Mouse (Mus musculus): Measurements from ENCODE around the gene Apopt1. TPM values are rescaled to one million over a fixed set of nuclear protein-coding genes. Genes with fewer than 3 reads are reported as not detected.

Gene Apopt1
- total RNA-seq, 2 experiments from 2014 or later: 36.2 to 38.8 TPM

DNA sequence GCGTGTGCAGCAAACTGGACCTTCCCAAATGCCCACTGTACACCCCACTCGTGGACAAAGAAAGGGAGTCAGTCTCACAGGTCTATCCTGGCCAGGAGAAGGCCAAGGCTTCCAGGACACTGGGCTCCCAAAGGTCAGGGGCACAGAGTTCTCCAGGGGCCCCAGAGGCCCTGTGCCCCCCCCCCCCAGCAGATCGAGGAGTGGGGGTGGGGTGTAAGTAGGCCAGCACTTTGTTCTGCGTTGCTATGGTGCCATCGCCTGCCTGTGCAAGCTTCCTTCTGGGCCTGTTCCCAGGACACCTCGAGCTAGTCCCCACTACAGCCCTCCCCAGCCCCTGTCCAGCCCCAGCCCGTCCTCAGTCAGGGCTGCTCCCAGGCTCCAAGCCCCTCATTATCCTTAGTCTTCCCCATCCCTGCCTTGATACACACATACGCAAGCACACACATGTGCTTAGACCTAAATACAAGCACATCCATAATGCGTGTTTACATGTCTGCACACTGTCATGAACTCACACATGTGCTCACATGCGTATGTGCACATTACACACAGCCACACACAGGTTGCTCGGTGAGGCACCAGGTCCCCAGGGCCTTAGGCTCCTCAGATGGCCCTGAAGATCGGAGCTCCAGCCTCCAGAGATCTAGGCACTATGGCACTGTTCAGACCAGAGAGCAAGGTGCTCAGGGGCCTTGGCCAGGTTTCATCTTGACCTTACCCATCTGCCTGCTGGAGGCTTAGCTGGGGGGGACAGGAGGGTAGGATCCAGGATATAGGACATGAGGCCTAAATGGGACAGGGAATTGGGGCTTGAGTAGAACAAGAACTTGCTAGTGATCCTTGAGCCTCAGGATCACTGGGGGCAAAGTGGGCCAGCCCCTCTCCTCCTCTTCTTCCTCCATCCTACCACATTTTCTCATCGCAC lies 17.9 kb upstream of the Apopt1 start:
- no peak for TF ChIP-seq CTCF (IDR thresholded peaks at IDR 0.05)
- intact Hi-C loops (cut with DNase I): loop anchor here (1.0 kb wide), 1 partner anchor 23 kb away; the partner anchor contains the start of gene Ckb
- Histone ChIP-seq H3K27ac (peak overlapping the region; percentile 91), H3K4me3 (no peak overlapping the region)
- DNase-seq (ENCODE audit: extremely low spot score in 1 of 2, low spot score in 2 of 2): peak in 1 of 2 experiments; percentile 61

DNA sequence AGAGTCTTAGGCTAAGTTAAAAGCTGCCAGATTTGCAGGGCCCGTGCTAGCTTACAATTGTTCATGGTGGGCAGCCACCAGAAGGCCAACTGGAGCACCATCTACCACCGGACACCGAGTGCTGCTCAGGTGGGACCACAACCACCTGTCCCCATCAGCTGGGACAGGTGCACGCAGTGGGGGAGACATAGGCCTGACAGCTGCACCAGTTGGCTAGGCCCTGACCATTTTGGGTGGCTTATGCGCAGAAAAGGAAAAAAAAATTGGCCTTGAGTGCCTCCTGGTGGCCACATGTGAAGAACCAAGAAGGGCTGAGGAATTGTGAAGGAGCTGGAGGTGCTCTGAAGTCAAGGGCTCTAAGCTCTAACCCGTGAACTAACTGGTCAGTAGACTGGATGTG lies 16.8 kb upstream of the Apopt1 start:
- Histone ChIP-seq H3K27ac (peak overlapping the region; percentile 91), H3K4me3 (no peak overlapping the region)
- DNase-seq (ENCODE audit: extremely low spot score in 1 of 2, low spot score in 2 of 2): peak; percentile 76 to 77
- intact Hi-C loops (cut with DNase I): loop anchor here (1.0 kb wide), 2 partner anchors 28 to 43 kb away; no protein-coding TSS in a partner anchor
- TF ChIP-seq CTCF (IDR thresholded peaks at IDR 0.05): peak; percentile 79

- no peak for DNase-seq (ENCODE audit: extremely low spot score in 1 of 2, low spot score in 2 of 2)
- peak overlapping the region; percentile 83 for H3K27ac ChIP-seq
- no peak for TF ChIP-seq CTCF (IDR thresholded peaks at IDR 0.05)
- no peak overlapping the region for H3K4me3 ChIP-seq
- intact Hi-C loops (cut with DNase I): no loop called here
Observed at GRCm38 (mm10) chr12:111697708-111698107, 15.4 kb upstream of the Apopt1 start.

- no peak for DNase-seq (ENCODE audit: extremely low spot score in 1 of 2, low spot score in 2 of 2)
- no peak for TF ChIP-seq CTCF (IDR thresholded peaks at IDR 0.05)
- Histone ChIP-seq H3K27ac (peak overlapping the region; percentile 83), H3K4me3 (no peak overlapping the region)
- intact Hi-C loops (cut with DNase I): no loop called here
Observed at GRCm38 (mm10) chr12:111698346-111698913, 14.6 kb upstream of the Apopt1 start.

- no peak for DNase-seq (ENCODE audit: extremely low spot score in 1 of 2, low spot score in 2 of 2)
- no peak for TF ChIP-seq CTCF (IDR thresholded peaks at IDR 0.05)
- Histone ChIP-seq H3K4me3 (no peak overlapping the region), H3K27ac (peak overlapping the region; percentile 83)
- intact Hi-C loops (cut with DNase I): no loop called here
Observed at GRCm38 (mm10) chr12:111699542-111699941, 13.5 kb upstream of the Apopt1 start.

DNA sequence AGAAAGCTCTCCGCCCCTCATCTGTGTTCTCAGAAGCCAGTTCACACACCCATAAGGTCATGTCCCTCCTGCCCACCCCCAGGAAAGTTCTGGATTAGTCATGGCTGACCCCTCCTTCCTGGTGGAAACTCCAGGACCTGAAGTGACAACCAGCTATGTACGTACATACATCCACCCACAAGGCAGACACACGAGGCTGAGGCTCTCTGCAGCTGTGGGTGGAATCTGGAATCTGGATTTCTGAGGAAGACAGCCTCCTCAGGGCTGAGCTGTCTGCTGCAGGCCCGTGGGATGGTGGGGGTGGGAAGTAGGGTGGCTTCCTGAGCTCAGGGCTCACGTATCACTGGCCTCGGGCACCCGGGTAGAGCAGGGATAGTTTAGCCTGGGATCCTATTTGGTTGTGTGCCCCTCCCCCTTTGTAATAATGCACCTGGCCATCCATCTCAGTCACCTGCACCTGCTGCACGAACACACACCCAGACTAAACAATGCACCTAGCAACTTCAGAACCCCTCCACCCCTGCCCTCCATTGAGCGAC lies 12.1 kb upstream of the Apopt1 start:
- intact Hi-C loops (cut with DNase I): no loop called here
- peak in 1 of 2 experiments; percentile 60 for DNase-seq (ENCODE audit: extremely low spot score in 1 of 2, low spot score in 2 of 2)
- peak overlapping the region; percentile 82 for H3K27ac ChIP-seq
- no peak for TF ChIP-seq CTCF (IDR thresholded peaks at IDR 0.05)
- no peak overlapping the region for H3K4me3 ChIP-seq

DNA sequence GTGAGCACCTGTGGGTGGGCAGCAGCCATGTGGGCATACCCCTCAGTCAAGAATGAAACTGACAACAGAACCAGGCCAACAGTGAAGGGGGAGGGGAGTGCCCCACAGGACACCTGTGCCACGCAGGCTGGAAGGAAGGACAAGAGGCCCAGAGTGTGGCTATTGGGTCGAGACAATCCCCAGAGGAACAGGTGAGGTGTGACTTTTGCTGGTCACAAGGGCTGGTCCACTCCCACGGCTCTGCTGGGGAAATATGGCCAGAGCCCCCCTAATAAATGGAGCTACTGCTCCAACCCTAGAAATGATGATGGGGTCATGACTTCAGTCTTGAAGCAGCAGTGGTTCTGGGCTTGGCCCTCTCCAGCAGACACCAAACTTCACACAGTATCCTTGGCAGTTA lies 9.8 kb upstream of the Apopt1 start:
- Histone ChIP-seq H3K4me3 (no peak overlapping the region), H3K27ac (no peak overlapping the region)
- TF ChIP-seq CTCF (IDR thresholded peaks at IDR 0.05): no peak
- no peak for DNase-seq (ENCODE audit: extremely low spot score in 1 of 2, low spot score in 2 of 2)
- intact Hi-C loops (cut with DNase I): no loop called here

GRCm38 (mm10) chr12:111704609-111705008 lies 8.5 kb upstream of the Apopt1 start:
- no peak for TF ChIP-seq CTCF (IDR thresholded peaks at IDR 0.05)
- intact Hi-C loops (cut with DNase I): no loop called here
- no peak for DNase-seq (ENCODE audit: extremely low spot score in 1 of 2, low spot score in 2 of 2)
- H3K27ac ChIP-seq: peak overlapping the region; percentile 73
- no peak overlapping the region for H3K4me3 ChIP-seq

GRCm38 (mm10) chr12:111705186-111705973 lies 7.7 kb upstream of the Apopt1 start:
- no peak overlapping the region for H3K4me3 ChIP-seq
- intact Hi-C loops (cut with DNase I): no loop called here
- H3K27ac ChIP-seq: peak overlapping the region; percentile 73
- DNase-seq (ENCODE audit: extremely low spot score in 1 of 2, low spot score in 2 of 2): no peak
- no peak for TF ChIP-seq CTCF (IDR thresholded peaks at IDR 0.05)

DNA sequence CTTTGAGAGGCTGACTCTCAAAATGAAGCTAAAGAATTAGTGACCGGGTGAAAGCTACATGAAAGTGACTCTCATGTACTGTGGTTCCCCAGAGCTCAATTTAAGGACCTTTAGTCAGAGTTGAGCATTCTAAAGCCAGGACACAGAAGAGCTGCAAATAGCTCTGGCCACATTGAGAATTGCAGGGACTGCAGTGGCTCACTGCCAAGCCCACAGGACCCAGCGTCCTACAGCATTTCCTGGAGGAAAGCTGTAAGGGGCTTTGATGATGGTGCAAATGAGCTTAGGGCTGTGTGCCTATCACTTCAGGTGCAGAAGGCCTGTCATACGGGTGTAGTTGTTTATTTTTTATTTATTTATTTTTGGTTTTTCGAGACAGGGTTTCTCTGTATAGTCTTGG lies 4.9 kb upstream of the Apopt1 start:
- intact Hi-C loops (cut with DNase I): no loop called here
- peak; percentile 1; the same call in 1 of the 2 replicates for TF ChIP-seq CTCF (IDR thresholded peaks at IDR 0.05)
- Histone ChIP-seq H3K4me3 (no peak overlapping the region), H3K27ac (peak overlapping the region; percentile 62)
- no peak for DNase-seq (ENCODE audit: extremely low spot score in 1 of 2, low spot score in 2 of 2)

- no peak for TF ChIP-seq CTCF (IDR thresholded peaks at IDR 0.05)
- H3K4me3 ChIP-seq: no peak overlapping the region
- intact Hi-C loops (cut with DNase I): loop anchor here (5.0 kb wide), 1 partner anchor 43 kb away; no protein-coding TSS in a partner anchor
- no peak for DNase-seq (ENCODE audit: extremely low spot score in 1 of 2, low spot score in 2 of 2)
- no peak overlapping the region for H3K27ac ChIP-seq
Observed at GRCm38 (mm10) chr12:111710091-111710490, 3.0 kb upstream of the Apopt1 start.
